Mouse (Mus musculus): ENCODE data around the gene Batf2. TPM values are rescaled to one million over a fixed set of nuclear protein-coding genes. Genes with fewer than 3 reads are reported as not detected.

Gene Batf2
- total and polyA plus RNA-seq, 3 experiments: not detected

DNA sequence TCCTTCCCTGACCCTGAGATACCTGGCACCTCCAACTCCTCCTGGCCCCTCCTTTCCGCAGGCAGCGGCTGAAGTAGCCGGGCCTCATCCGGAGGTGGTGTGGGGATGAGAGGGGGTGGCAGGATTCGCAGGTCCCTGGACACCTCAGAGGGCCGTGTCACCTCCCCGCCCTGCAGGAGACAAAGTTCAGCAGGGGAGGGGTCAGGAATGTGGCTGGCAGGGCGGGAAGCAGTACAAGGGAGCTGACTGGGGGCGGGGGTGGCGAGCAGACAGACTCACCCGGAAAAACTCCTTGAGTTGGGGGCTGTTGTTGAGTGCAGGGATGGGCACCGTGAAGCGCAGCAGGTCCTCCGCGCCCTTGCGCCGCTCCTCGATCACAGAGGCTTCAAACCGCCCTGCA is 19.0 kb upstream of the Batf2 start:
- dilution Hi-C loops (cut with MboI; ENCODE audit: extremely low pct_ligation_motif_present, extremely low pct_unique_long_range_greater_than_20kb, low sequenced_read_pairs) (no loop called here), in situ Hi-C loops (cut with MboI; ENCODE audit: low pct_ligation_motif_present, low pct_unique_long_range_greater_than_20kb, low sequenced_read_pairs) (loop anchor here (5.0 to 10.0 kb wide), 2 partner anchors 34 to 157 kb away; partner anchors contain the start of gene Pola2)
- Histone ChIP-seq H3K4me2 (ENCODE audit: insufficient read depth, low read depth, poor library complexity, severe bottlenecking) (no peak overlapping the region), H3K4me3 (replicated peaks in 1 of 3; ENCODE audit: low read depth in 2 of 3, low read length in 2 of 3, poor library complexity in 1 of 3) (no peak overlapping the region), H3K36me3 (replicated peaks in 1 of 2; ENCODE audit: control insufficient read depth in 1 of 2, insufficient read depth in 1 of 2, low read length in 1 of 2) (peaks cover 5 to 42% of the 10 kb centered on the region in 2 experiments), H3K79me2 (replicated peaks; ENCODE audit: control insufficient read depth, extremely low read depth, insufficient read depth, poor library complexity, severe bottlenecking) (peaks cover 9% of the 10 kb centered on the region), H3K27me3 (replicated peaks) (no peaks in the 10 kb centered on the region), H3K9ac (ENCODE audit: insufficient read depth, low read depth) (no peak overlapping the region), H3K4me1 (ENCODE audit: control insufficient read depth in 1 of 2, insufficient read depth in 2 of 2) (peaks cover 1 to 16% of the 10 kb centered on the region in 2 experiments; a peak in 3 of 4 replicates), H3K27ac (ENCODE audit: insufficient read depth, low read depth) (no peak overlapping the region), H3K9me3 (replicated peaks; ENCODE audit: low read length) (no peaks in the 10 kb centered on the region)
- TF ChIP-seq MEF2A (IDR thresholded peaks at IDR 0.05; ENCODE audit: borderline replicate concordance, low read depth, low read length) (no peak), BHLHE40 (IDR thresholded peaks at IDR 0.05; ENCODE audit: low read depth, low read length) (no peak), IRF4 (IDR thresholded peaks at IDR 0.05; ENCODE audit: low read depth, low read length) (no peak), NRF1 (IDR thresholded peaks at IDR 0.05; ENCODE audit: low read depth, low read length) (no peak), MAZ (IDR thresholded peaks at IDR 0.05; ENCODE audit: low read depth, low read length) (no peak), CHD1 (IDR thresholded peaks at IDR 0.05; ENCODE audit: low read depth, low read length) (no peak)
- DNase-seq (ENCODE audit: extremely low read depth): no peak

GRCm38 (mm10) chr19:6123330-6123729 is 17.5 kb upstream of the Batf2 start:
- in situ Hi-C loops (cut with MboI; ENCODE audit: low pct_ligation_motif_present, low pct_unique_long_range_greater_than_20kb, low sequenced_read_pairs) (loop anchor here (5.0 to 10.0 kb wide), 2 partner anchors 36 to 159 kb away; partner anchors contain the start of gene Pola2), dilution Hi-C loops (cut with MboI; ENCODE audit: extremely low pct_ligation_motif_present, extremely low pct_unique_long_range_greater_than_20kb, low sequenced_read_pairs) (no loop called here)
- H3K36me3 ChIP-seq (replicated peaks in 1 of 2; ENCODE audit: control insufficient read depth in 1 of 2, insufficient read depth in 1 of 2, low read length in 1 of 2): peaks cover 5 to 40% of the 10 kb centered on the region in 2 experiments

GRCm38 (mm10) chr19:6124898-6125297 is 15.9 kb upstream of the Batf2 start:
- dilution Hi-C loops (cut with MboI; ENCODE audit: extremely low pct_ligation_motif_present, extremely low pct_unique_long_range_greater_than_20kb, low sequenced_read_pairs): no loop called here
- in situ Hi-C loops (cut with MboI; ENCODE audit: low pct_ligation_motif_present, low pct_unique_long_range_greater_than_20kb, low sequenced_read_pairs): loop anchor here (5.0 to 10.0 kb wide), 2 partner anchors 38 to 160 kb away; partner anchors contain the start of gene Pola2
- peaks cover 0 to 9% of the 10 kb centered on the region in 2 experiments; a peak in 2 of 4 replicates for H3K4me1 ChIP-seq (ENCODE audit: control insufficient read depth in 1 of 2, insufficient read depth in 2 of 2)
- no peak overlapping the region for H3K4me3 ChIP-seq (replicated peaks in 1 of 3; ENCODE audit: low read depth in 2 of 3, low read length in 2 of 3, poor library complexity in 1 of 3)
- H3K9ac ChIP-seq (ENCODE audit: insufficient read depth, low read depth): no peak overlapping the region
- DNase-seq (ENCODE audit: extremely low read depth): no peak
- no peaks in the 10 kb centered on the region for H3K79me2 ChIP-seq (replicated peaks; ENCODE audit: control insufficient read depth, extremely low read depth, insufficient read depth, poor library complexity, severe bottlenecking)
- H3K27ac ChIP-seq (ENCODE audit: insufficient read depth, low read depth): no peak overlapping the region
- H3K27me3 ChIP-seq (replicated peaks): no peaks in the 10 kb centered on the region
- H3K36me3 ChIP-seq (replicated peaks in 1 of 2; ENCODE audit: control insufficient read depth in 1 of 2, insufficient read depth in 1 of 2, low read length in 1 of 2): peaks cover 5 to 35% of the 10 kb centered on the region in 2 experiments
- no peaks in the 10 kb centered on the region for H3K9me3 ChIP-seq (replicated peaks; ENCODE audit: low read length)
- TF ChIP-seq ZC3H11A (IDR thresholded peaks at IDR 0.05; ENCODE audit: low read depth, low read length) (no peak), POLR2AphosphoS2 (IDR thresholded peaks at IDR 0.05; ENCODE audit: low read depth, low read length) (no peak), RAD21 (IDR thresholded peaks at IDR 0.05; ENCODE audit: low read depth, low read length) (no peak), ELF1 (IDR thresholded peaks at IDR 0.05; ENCODE audit: low read depth, low read length) (no peak), SIN3A (IDR thresholded peaks at IDR 0.05; ENCODE audit: low read length) (no peak), CHD1 (IDR thresholded peaks at IDR 0.05; ENCODE audit: low read depth, low read length) (no peak), NRF1 (IDR thresholded peaks at IDR 0.05; ENCODE audit: low read depth, low read length) (no peak), RCOR1 (conservative IDR thresholded peaks at IDR 0.05; ENCODE audit: low read depth, low read length) (no peak), MYC (IDR thresholded peaks at IDR 0.05; ENCODE audit: low read depth, low read length) (no peak), TCF12 (IDR thresholded peaks at IDR 0.05; ENCODE audit: low read depth, low read length) (no peak), JUN (IDR thresholded peaks at IDR 0.05; ENCODE audit: insufficient read depth, low read depth, low read length) (no peak)
- no peak overlapping the region for H3K4me2 ChIP-seq (ENCODE audit: insufficient read depth, low read depth, poor library complexity, severe bottlenecking)

More at GRCm38 (mm10) chr19:6123330-6123729, 17.5 kb upstream of the Batf2 start:
- Histone ChIP-seq H3K4me1 (ENCODE audit: control insufficient read depth in 1 of 2, insufficient read depth in 2 of 2) (peaks cover 0 to 14% of the 10 kb centered on the region in 2 experiments; a peak in 2 of 4 replicates), H3K4me3 (replicated peaks in 1 of 3; ENCODE audit: low read depth in 2 of 3, low read length in 2 of 3, poor library complexity in 1 of 3) (no peak overlapping the region), H3K79me2 (replicated peaks; ENCODE audit: control insufficient read depth, extremely low read depth, insufficient read depth, poor library complexity, severe bottlenecking) (no peaks in the 10 kb centered on the region), H3K9me3 (replicated peaks; ENCODE audit: low read length) (no peaks in the 10 kb centered on the region), H3K4me2 (ENCODE audit: insufficient read depth, low read depth, poor library complexity, severe bottlenecking) (peak overlapping the region; percentile 46), H3K9ac (ENCODE audit: insufficient read depth, low read depth) (0 out of 2 replicates have a peak overlapping the region, but pooled peaks have one; percentile 6), H3K27ac (ENCODE audit: insufficient read depth, low read depth) (peak overlapping the region; percentile 53; the same call in 1 of the 2 replicates), H3K27me3 (replicated peaks) (no peaks in the 10 kb centered on the region)
- no peak for DNase-seq (ENCODE audit: extremely low read depth)
- TF ChIP-seq ZMIZ1 (IDR thresholded peaks at IDR 0.05; ENCODE audit: low read depth, low read length): no peak
- no peak for TF ChIP-seq RAD21 (IDR thresholded peaks at IDR 0.05; ENCODE audit: low read depth, low read length)
- TF ChIP-seq SIN3A (IDR thresholded peaks at IDR 0.05; ENCODE audit: low read length): 0 out of 2 replicates have a peak, but pooled peaks have one; percentile 62
- TF ChIP-seq UBTF (IDR thresholded peaks at IDR 0.05; ENCODE audit: low read depth, low read length): no peak
- no peak for TF ChIP-seq MEF2A (IDR thresholded peaks at IDR 0.05; ENCODE audit: borderline replicate concordance, low read depth, low read length)
- TF ChIP-seq ZC3H11A (IDR thresholded peaks at IDR 0.05; ENCODE audit: low read depth, low read length): no peak
- TF ChIP-seq TCF12 (IDR thresholded peaks at IDR 0.05; ENCODE audit: low read depth, low read length): no peak
- no peak for TF ChIP-seq PAX5 (IDR thresholded peaks at IDR 0.05; ENCODE audit: low read length)
- TF ChIP-seq ZNF384 (IDR thresholded peaks at IDR 0.05; ENCODE audit: low read depth, low read length): no peak
